Mouse (Mus musculus) right cerebral cortex, postnatal 25 days (tissue): Measurements from ENCODE around the gene Rsg1.
A peak's percentile ranks its signal among the peaks of the same experiment; 100 is the strongest.

Experiments used
- DNase-seq: peaks from one replicate; pipeline ENCODE4 v3.0.0; 2022

Rsg1 gene

DNA sequence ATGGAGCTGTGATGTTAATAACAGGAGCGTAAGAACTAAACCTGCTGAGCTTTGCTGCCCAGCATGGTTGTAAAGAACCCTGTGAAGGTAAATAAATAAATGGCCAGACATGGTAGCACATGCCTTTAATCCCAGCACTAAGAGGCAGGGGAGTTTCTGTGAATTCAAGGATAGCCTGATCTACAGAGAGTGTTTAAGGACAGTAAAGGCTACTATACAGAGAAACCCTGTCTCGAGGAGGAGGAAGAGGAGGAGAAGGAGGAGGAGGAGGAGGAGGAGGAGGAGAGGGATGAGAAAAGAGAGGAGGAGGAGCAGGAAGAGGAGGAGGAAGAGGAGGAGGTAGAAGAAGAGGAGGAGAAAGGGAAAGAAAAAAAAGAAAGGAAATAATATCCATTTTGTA, 414 bp upstream of the Rsg1 start:
- DNase-seq = no peak

DNA sequence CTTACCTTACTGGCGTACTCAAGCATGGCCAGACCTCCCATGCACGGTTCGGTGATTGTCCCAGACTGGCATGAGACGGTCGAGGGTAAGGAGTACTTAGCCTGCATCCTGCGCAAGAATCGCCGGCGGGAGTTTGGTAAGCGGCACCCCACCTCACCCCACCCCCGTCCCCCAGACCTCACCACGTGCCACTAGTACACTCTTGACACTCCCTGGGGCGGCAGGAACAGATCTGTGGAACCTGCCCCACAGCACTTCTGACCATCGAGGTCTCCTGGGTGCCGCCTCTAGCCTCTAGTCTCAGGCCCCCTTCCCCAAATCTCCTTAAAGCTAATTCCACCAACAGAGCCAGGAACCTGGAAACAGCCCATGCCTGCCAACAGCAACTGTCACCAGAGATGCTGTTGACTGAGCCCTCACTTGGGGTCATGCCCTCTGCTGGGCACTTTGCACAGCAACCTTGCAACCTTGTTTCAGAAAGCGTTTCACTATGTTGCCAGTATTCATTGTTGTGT, 638 bp downstream of the Rsg1 start:
- DNase-seq = no peak

DNA sequence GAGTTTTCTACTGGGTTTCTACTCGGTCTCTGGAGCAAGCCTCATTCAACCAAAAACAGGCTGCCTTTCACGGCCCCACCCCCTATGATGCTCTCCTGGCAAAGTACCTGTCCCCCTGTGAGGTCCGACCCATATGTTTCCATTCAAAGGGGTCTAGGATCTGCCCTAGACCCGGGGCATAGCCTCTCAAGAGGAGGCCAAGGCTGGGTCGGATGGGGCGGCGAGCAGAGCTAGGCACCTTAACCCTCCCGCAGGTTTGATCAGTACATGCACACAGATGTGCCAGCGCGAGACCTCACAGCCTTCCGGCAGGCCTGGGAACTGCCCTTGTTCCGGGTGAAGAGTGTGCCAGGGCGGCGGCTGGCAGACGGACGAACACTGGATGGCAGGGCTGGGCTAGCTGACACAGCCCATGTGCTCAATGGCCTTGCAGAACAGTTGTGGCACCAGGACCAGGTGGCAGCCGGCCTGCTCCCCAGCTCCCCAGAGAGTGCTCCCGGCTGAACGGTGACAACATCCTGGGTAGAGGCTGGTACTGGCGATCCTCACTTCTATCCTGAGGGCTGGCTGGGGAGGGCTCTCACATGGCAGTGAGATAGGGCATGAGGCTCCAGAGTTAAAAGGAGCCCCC, 5.9 kb downstream of the Rsg1 start:
- DNase-seq = no peak

- no peak for DNase-seq
Measured at GRCm38 (mm10) chr4:141221848-141222247, 8.1 kb downstream of the Rsg1 start.

- DNase-seq = no peak
Measured at GRCm38 (mm10) chr4:141222752-141223151, 9.0 kb downstream of the Rsg1 start.

DNA sequence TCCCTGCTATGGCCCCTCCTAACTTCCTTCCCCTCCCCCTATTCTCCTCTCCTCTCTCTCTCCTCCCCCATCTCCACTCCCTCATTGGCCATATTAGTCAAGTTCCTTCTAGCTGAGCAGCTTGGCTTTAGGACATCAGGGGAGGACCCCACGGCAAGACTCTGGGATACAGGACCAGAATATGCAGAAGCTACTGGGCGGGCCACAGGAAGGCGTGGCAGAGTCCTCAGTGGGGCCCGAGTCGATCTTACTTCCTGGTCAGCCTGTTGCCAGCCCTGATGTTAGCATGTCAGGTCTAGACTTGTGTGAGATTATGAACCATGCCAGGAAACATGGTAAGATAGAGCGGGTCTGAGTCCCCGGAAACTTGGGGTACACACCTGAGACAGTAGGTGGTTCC, 14.9 kb downstream of the Rsg1 start:
- DNase-seq = no peak

- DNase-seq = no peak
Measured at GRCm38 (mm10) chr4:141233196-141233595, 19.4 kb downstream of the Rsg1 start.

DNA sequence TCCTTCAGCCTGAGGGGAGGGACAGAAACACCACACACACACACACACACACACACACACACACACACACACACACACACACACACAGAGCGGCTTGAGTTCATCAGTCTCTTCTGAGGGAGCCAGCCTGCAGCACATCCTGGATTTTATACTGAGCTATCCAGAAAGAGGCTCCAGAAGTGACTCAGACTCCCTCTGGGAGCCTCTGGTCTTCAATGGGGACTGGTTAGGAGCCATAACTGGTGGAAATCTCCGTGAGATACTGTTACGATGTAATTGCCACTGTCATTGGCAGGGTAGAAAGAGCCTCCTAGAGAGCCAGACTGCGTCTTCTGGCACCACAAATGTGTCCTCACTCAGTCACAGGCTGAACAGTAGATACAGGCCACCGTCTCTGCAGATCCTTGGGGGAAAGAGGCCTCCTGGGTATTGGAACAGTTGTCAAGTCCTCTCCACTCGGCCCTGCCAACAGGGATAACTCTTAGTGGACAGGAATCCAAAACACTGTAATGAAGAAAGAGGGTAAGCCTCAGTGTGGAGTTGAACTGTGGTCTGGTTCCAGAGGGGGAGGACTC, 21.9 kb downstream of the Rsg1 start:
- no peak for DNase-seq

GRCm38 (mm10) chr4:141236856-141237255, 23.1 kb downstream of the Rsg1 start:
- no peak for DNase-seq

DNA sequence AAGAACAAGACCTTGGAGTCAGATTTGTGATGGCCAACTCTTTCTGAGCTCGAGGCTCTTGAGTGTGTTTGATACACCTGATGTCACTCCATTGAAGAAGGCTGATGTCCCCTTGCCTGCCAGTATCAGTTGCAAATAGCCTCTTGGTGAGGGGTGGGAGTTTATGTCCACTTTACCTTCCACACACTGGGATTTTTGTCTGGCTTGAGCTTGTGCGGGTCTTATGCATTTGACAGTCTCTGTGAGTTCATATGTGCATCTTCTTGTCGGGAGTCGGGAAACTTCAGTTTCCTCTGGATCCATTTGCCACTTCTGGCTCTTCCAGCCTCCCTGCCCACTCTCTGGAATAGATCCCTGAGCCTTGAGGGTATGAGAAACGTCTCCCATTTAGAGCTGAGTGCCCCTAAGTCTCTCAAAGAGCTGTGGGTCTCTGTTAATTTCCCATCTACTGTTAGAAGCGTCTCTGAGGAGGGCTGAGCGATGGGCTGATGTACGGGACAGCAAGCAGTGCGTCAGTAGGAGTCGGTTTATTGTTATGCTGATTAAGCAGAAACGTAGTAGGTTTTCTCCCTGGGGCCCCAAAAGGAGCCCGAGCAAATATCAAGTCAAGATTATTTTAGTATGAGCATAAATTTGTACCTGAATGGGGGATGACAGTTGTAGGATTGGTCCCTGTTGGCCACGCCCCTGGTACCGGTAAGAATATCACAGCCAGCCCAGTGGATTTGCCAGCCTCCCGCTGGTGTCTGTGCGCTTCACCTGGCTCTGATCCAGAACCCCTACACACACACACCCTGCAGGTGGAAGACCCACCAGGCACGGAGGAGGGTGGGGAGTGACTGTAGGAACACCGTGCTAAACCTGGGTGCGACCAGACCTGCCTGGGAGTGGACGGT, 25.0 kb downstream of the Rsg1 start:
- DNase-seq = no peak

GRCm38 (mm10) chr4:141239388-141240125, 25.8 kb downstream of the Rsg1 start, which contains the start of gene Arhgef19:
TSS of gene Arhgef19 (plus strand) at chr4:141239499.
- peak; percentile 61 for DNase-seq

- no peak for DNase-seq
Measured at GRCm38 (mm10) chr4:141240617-141241016, 26.9 kb downstream of the Rsg1 start.

GRCm38 (mm10) chr4:141241861-141242260, 28.1 kb downstream of the Rsg1 start:
- no peak for DNase-seq

DNA sequence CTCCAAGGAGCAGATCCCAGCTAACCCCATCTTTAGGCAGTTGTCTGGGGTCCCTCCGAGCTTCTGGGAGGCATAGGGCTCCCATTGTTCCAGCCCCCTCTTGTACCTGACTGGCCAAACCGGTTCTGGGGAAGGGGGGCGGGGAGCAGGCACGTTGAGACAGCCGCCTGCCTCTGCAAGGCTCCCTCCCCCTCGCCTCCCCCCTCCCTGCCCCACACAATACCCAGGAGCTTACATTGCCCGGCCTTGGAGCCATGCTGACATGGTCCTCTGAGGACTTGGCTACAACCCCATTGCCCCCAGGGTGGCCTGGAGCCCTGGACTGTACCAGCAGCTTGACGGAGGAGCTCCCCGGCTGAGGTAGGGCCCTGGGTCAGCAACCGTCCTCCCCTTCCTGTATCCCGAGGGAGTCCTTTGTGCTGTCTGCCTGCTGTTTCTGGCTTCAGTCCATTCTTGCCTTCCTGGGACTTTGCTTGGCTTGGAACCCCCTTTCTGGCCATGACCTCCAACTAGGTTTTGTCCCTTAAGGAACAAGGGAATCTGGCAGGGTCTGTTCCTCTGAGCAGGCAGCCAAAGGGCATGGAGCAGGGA, 29.0 kb downstream of the Rsg1 start:
- no peak for DNase-seq

- no peak for DNase-seq
Measured at GRCm38 (mm10) chr4:141243636-141244035, 29.9 kb downstream of the Rsg1 start.

DNA sequence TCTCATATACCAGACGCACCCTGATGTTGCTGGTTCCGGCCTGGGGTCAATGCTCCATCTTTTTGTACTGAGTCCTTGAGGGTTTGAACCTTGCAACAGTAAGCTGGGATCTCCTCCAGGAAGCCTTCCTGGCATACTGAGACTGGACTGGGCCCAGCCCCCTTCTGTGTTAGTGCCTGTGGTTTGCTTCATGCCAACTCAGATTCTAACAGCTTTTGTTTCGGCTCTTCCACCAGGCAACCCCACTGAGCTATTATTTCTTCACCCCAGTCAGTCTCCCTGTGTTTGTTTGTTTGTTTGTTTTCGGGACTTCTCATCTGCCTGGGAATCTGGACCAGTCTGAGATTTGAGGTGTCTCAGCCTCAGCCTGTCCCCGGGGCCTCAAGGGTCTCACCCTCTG, 30.6 kb downstream of the Rsg1 start:
- DNase-seq = no peak

GRCm38 (mm10) chr4:141244931-141245425, 31.2 kb downstream of the Rsg1 start:
- DNase-seq = peak; percentile 61

GRCm38 (mm10) chr4:141246089-141246997, 32.6 kb downstream of the Rsg1 start:
- no peak for DNase-seq

DNA sequence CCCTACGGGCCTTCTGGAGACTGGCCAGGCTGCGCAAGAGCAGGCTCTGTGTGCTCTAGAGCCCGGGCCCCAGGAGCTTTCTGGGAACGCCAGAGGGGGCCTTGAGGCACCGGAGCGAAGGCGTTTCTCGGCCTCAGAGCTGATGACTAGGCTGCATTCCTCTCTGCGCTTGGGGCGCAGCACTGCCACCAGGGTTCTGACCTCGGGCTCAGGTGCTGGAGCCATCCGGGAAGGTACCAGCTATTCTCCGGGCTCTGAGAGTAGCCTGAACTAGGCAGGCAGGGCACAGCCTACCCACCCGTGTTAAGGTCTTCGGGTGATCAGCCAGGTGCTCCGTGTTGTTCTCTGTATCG, 33.2 kb downstream of the Rsg1 start:
- no peak for DNase-seq

DNA sequence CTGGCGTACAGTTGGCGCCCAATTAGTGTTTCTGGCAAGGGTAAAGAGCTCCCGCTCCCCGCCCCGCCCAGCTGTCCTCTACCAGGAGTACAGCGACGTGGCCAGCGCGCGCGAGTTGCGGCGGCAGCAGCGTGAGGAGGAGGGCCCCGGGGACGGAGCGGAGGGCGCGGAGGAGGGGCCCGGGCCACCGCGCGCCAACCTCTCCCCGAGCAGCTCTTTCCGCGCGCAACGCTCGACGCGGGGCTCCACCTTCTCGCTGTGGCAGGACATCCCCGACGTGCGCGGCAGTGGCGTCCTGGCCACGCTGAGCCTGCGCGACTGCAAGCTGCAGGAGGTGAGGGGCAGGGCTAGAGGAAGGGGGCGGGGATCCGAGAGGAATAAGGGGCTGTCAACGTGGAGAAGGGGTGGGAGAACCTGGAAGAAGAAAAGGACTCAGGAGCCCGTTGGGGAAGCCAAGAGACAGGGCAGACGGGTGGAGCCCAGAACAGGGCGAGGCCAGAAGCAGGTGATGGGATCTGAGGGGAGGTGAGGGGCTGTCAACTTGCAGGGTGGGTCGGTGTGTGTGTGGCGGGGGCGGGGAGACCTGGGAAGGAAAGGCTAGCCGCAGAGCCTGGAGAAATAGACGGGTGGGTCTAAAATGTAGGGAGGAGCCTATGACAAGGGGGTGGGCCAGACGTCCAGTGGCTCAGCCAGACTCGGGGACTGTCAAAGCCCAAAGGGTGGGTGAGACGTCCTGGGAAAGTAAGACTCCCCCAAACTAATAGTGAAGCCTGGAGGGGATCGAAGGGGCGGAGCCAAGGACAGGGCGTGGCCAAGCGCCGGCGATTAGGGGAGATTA, 34.2 kb downstream of the Rsg1 start:
- DNase-seq = no peak

GRCm38 (mm10) chr4:141248614-141248978, 34.8 kb downstream of the Rsg1 start:
- no peak for DNase-seq
